Mouse (Mus musculus) olfactory bulb, adult 2 months (tissue): ENCODE measurements around the gene Cacna1d. TPM values are rescaled to one million over a fixed set of nuclear protein-coding genes. Genes with fewer than 3 reads are reported as not detected.

Experiments used
- H3K27ac ChIP-seq: fragments of 200-500 bp; 2 replicates; pipeline ENCODE4 v1.5.1; 2012; ENCODE audit warnings: low read depth, low read length; ENCODE audit not compliant: insufficient read depth
- H3K4me1 ChIP-seq: fragments of 200-500 bp; 2 replicates; pipeline ENCODE4 v1.6.1; 2012; ENCODE audit warnings: low read length; ENCODE audit not compliant: control insufficient read depth, insufficient read depth
- H3K4me3 ChIP-seq: fragments of 200-500 bp; 2 replicates; pipeline ENCODE4 v1.5.1; 2012; ENCODE audit warnings: mild to moderate bottlenecking, low read depth, low read length, moderate library complexity; ENCODE audit not compliant: insufficient read depth
- CTCF ChIP-seq: fragments of 200-500 bp; IDR thresholded peaks from 2 replicates; pipeline ENCODE4 v1.5.1; 2012; ENCODE audit warnings: low read depth, mild to moderate bottlenecking, low read length, moderate library complexity; ENCODE audit not compliant: insufficient read depth
- POLR2A ChIP-seq: fragments of 200-500 bp; IDR thresholded peaks from 2 replicates; pipeline ENCODE4 v1.6.1; 2012; ENCODE audit warnings: mild to moderate bottlenecking, low read depth, low read length, moderate library complexity; ENCODE audit not compliant: insufficient read depth
- WGBS: fragments of 180-500 bp; shearing (Covaris S2); methylation state at CpG from one replicate; pipeline ENCODE4 v1.1.7; 2018; 5-methylcytosine and 5-hydroxymethylcytosine counted together
- polyA plus RNA-seq: library from polyadenylated mRNA; stranded (reverse); fragments of >200 nt; gene quantifications from 2 replicates; pipeline ENCODE4 v1.2.4, GENCODE M21; 2012; ENCODE audit warnings: low replicate concordance; ENCODE audit not compliant: missing spikeins, insufficient read depth, insufficient read length

Gene Cacna1d
- polyA plus RNA-seq, 1 experiment = 140 TPM

GRCm38 (mm10) chr14:30419458-30419857 is 71.8 kb downstream of the Cacna1d start:
- no peaks in the 10 kb centered on the region; the same call in 1 of the 2 replicates for H3K4me1 ChIP-seq
- H3K27ac ChIP-seq = no peak overlapping the region
- WGBS = 65% methylated on average over 7 of the region's 7 CpGs
- TF ChIP-seq CTCF (no peak), POLR2A (no peak)
- H3K4me3 ChIP-seq = no peak overlapping the region

GRCm38 (mm10) chr14:30419046-30419445 is 72.2 kb downstream of the Cacna1d start:
- no peaks in the 10 kb centered on the region; the same call in 1 of the 2 replicates for H3K4me1 ChIP-seq
- no peak overlapping the region for H3K4me3 ChIP-seq
- no peak overlapping the region for H3K27ac ChIP-seq
- WGBS = 53% methylated on average over 6 of the region's 6 CpGs
- TF ChIP-seq CTCF = no peak
- no peak for TF ChIP-seq POLR2A

GRCm38 (mm10) chr14:30415830-30416229 is 75.4 kb downstream of the Cacna1d start:
- H3K4me3 ChIP-seq = no peak overlapping the region
- TF ChIP-seq POLR2A (no peak), CTCF (no peak)
- 96% methylated on average over 5 of the region's 5 CpGs for WGBS
- no peak overlapping the region for H3K27ac ChIP-seq
- H3K4me1 ChIP-seq = no peaks in the 10 kb centered on the region; the same call in 1 of the 2 replicates

GRCm38 (mm10) chr14:30414131-30414530 is 77.1 kb downstream of the Cacna1d start:
- H3K27ac ChIP-seq = no peak overlapping the region
- 74% methylated on average over 2 of the region's 2 CpGs for WGBS
- no peaks in the 10 kb centered on the region; the same call in 1 of the 2 replicates for H3K4me1 ChIP-seq
- no peak overlapping the region for H3K4me3 ChIP-seq
- TF ChIP-seq CTCF (no peak), POLR2A (no peak)

- TF ChIP-seq CTCF (no peak), POLR2A (no peak)
- WGBS = 82% methylated on average over 4 of the region's 4 CpGs
- H3K27ac ChIP-seq = no peak overlapping the region
- H3K4me1 ChIP-seq = no peaks in the 10 kb centered on the region
- H3K4me3 ChIP-seq = no peak overlapping the region
Measured at GRCm38 (mm10) chr14:30409331-30409730, 81.9 kb downstream of the Cacna1d start.

GRCm38 (mm10) chr14:30405456-30406225 is 85.6 kb downstream of the Cacna1d start:
- TF ChIP-seq POLR2A = no peak
- TF ChIP-seq CTCF = no peak
- Histone ChIP-seq H3K4me3 (no peak overlapping the region), H3K4me1 (no peaks in the 10 kb centered on the region), H3K27ac (no peak overlapping the region)
- WGBS = 82% methylated on average over 8 of the region's 8 CpGs

GRCm38 (mm10) chr14:30378306-30378705 is 112.9 kb downstream of the Cacna1d start:
- TF ChIP-seq POLR2A (no peak), CTCF (no peak)
- Histone ChIP-seq H3K27ac (no peak overlapping the region), H3K4me3 (no peak overlapping the region), H3K4me1 (no peaks in the 10 kb centered on the region)
- 38% methylated on average over 1 of the region's 1 CpGs for WGBS

- H3K4me1 ChIP-seq = no peaks in the 10 kb centered on the region; the same call in 1 of the 2 replicates
- no peak overlapping the region for H3K4me3 ChIP-seq
- WGBS = 36% methylated on average over 1 of the region's 1 CpGs
- TF ChIP-seq POLR2A = no peak
- no peak for TF ChIP-seq CTCF
- H3K27ac ChIP-seq = no peak overlapping the region
Measured at GRCm38 (mm10) chr14:30372878-30373277, 118.4 kb downstream of the Cacna1d start.

- TF ChIP-seq POLR2A (no peak), CTCF (no peak)
- H3K27ac ChIP-seq = no peak overlapping the region
- no peak overlapping the region for H3K4me3 ChIP-seq
- 68% methylated on average over 2 of the region's 2 CpGs for WGBS
- H3K4me1 ChIP-seq = no peaks in the 10 kb centered on the region; the same call in 1 of the 2 replicates
Measured at GRCm38 (mm10) chr14:30371070-30371469, 120.2 kb downstream of the Cacna1d start.

GRCm38 (mm10) chr14:30367074-30367473 is 124.2 kb downstream of the Cacna1d start:
- TF ChIP-seq POLR2A (no peak), CTCF (no peak)
- no peak overlapping the region for H3K27ac ChIP-seq
- H3K4me3 ChIP-seq = no peak overlapping the region
- H3K4me1 ChIP-seq = no peaks in the 10 kb centered on the region; the same call in 1 of the 2 replicates
- WGBS = 92% methylated on average over 4 of the region's 4 CpGs
